Comparison of ENCODE assay signal across 16 mouse cellular contexts in genomic region chr5:136163807-136164474, GRCm38 (mm10). TPM values are rescaled to one million over a fixed set of nuclear protein-coding genes. Genes with fewer than 3 reads are reported as not detected.
DNase-seq lines count a peak whose midpoint lies in the region; ATAC-seq and TF ChIP-seq lines count a peak whose summit lies in the region.
"Had no signal": no experiment of that assay in that cellular context is flagged by ENCODE, and none has a peak within 500 bp of the region (broad histone marks: within the 10 kb centered on the region; RNA-seq: fewer than 3 reads in every experiment).

No protein-coding gene starts in this region.

- no peaks in the 10 kb centered on the region for H3K36me3 ChIP-seq in hindbrain, embryonic 11.5 days (ENCODE audit: control insufficient read depth, insufficient read depth, low read length)
- peaks cover 21% of the 10 kb centered on the region; the same call in 1 of the 2 replicates for H3K36me3 ChIP-seq in hindbrain, embryonic 10.5 days
- 0 out of 2 replicates have a peak, but pooled peaks cover 7% of the 10 kb centered on the region for H3K36me3 ChIP-seq in hindbrain, postnatal 0 days (ENCODE audit: insufficient read depth, low read length)
- H3K36me3 ChIP-seq: heart, embryonic 10.5 days had no signal

- no peaks in the 10 kb centered on the region for H3K27me3 ChIP-seq in hindbrain, embryonic 11.5 days (ENCODE audit: control insufficient read depth, insufficient read depth, low read length)
- no peaks in the 10 kb centered on the region for H3K27me3 ChIP-seq in hindbrain, embryonic 10.5 days (ENCODE audit: insufficient read depth, poor library complexity, severe bottlenecking)
- no peaks in the 10 kb centered on the region for H3K27me3 ChIP-seq in hindbrain, postnatal 0 days (ENCODE audit: insufficient read depth, low read length)

- H3K27ac ChIP-seq in hindbrain, embryonic 11.5 days (ENCODE audit: low read depth, low read length), result no peak overlapping the region
- no peak overlapping the region for H3K27ac ChIP-seq in hindbrain, embryonic 10.5 days
- no peak overlapping the region for H3K27ac ChIP-seq in hindbrain, postnatal 0 days
- H3K27ac ChIP-seq: heart, embryonic 10.5 days; liver, embryonic 14.5 days had no signal

- TF ChIP-seq POLR2A in brain, embryonic 14.5 days (IDR thresholded peaks at IDR 0.05; ENCODE audit: borderline replicate concordance, extremely low read depth, insufficient read depth, insufficient read length, poor library complexity, severe bottlenecking), result no peak

- 82% methylated on average over 11 of the region's 11 CpGs for WGBS in hindbrain, embryonic 11.5 days
- 81% methylated on average over 11 of the region's 11 CpGs for WGBS in hindbrain, embryonic 10.5 days
- WGBS in hindbrain, postnatal 0 days, result 50% methylated on average over 11 of the region's 11 CpGs

- 0 out of 2 replicates have a peak, but pooled peaks cover 2% of the 10 kb centered on the region for H3K4me1 ChIP-seq in hindbrain, embryonic 11.5 days (replicated peaks; ENCODE audit: control insufficient read depth, insufficient read depth, low read length)
- peaks cover 6% of the 10 kb centered on the region; the same call in 1 of the 2 replicates for H3K4me1 ChIP-seq in hindbrain, embryonic 10.5 days (replicated peaks)
- H3K4me1 ChIP-seq in hindbrain, postnatal 0 days (ENCODE audit: insufficient read depth, low read length), result no peaks in the 10 kb centered on the region
- H3K4me1 ChIP-seq: heart, embryonic 10.5 days had no signal

- peak; percentile 9 for DNase-seq in hindbrain, embryonic 11.5 days (ENCODE audit: low spot score)
- DNase-seq in hindbrain, embryonic 10.5 days (ENCODE audit: low spot score), result no peak
- peak; percentile 59 for DNase-seq in brain, embryonic 14.5 days (ENCODE audit: low read depth)
- peak; percentile 78 for DNase-seq in cerebellum, adult 9-11 months
- peak; percentile 71 for DNase-seq in hindbrain, postnatal 0 days (ENCODE audit: low spot score)
- DNase-seq in urinary bladder, postnatal 36 days (ENCODE audit: low spot score in 2 of 2), result no peak
- DNase-seq in lung, adult 18-20 months, result no peak
- DNase-seq in lung, postnatal 4 days, result no peak
- DNase-seq: adrenal gland, adult 2 months; heart, postnatal 36 days; kidney, adult 2 months; lung, postnatal 36 days; right cerebral cortex, postnatal 14 days had no signal

- H3K9me3 ChIP-seq in hindbrain, embryonic 11.5 days (ENCODE audit: control insufficient read depth, low read length), result no peaks in the 10 kb centered on the region
- H3K9me3 ChIP-seq in hindbrain, embryonic 10.5 days, result peaks cover 4% of the 10 kb centered on the region; the same call in 1 of the 2 replicates
- H3K9me3 ChIP-seq in hindbrain, postnatal 0 days (ENCODE audit: low read length), result no peaks in the 10 kb centered on the region

- no peak overlapping the region for H3K4me3 ChIP-seq in hindbrain, embryonic 11.5 days (ENCODE audit: low read depth, low read length)
- no peak overlapping the region for H3K4me3 ChIP-seq in hindbrain, embryonic 10.5 days
- H3K4me3 ChIP-seq in hindbrain, postnatal 0 days (ENCODE audit: low read length), result no peak overlapping the region
- H3K4me3 ChIP-seq: heart, embryonic 10.5 days; myocyte had no signal

- H3K4me2 ChIP-seq in hindbrain, embryonic 11.5 days (replicated peaks; ENCODE audit: low read depth, low read length), result no peak overlapping the region
- H3K4me2 ChIP-seq in hindbrain, postnatal 0 days (ENCODE audit: low read depth, low read length), result no peak overlapping the region

- no peak for TF ChIP-seq CTCF in brain, embryonic 14.5 days (IDR thresholded peaks at IDR 0.05; ENCODE audit: borderline replicate concordance, extremely low read depth, insufficient read depth, insufficient read length)
- no peak for TF ChIP-seq CTCF in hindbrain, postnatal 0 days (IDR thresholded peaks at IDR 0.05; ENCODE audit: low read depth)

- H3K9ac ChIP-seq in hindbrain, embryonic 11.5 days (ENCODE audit: low read depth, low read length), result no peak overlapping the region
- H3K9ac ChIP-seq in hindbrain, postnatal 0 days (replicated peaks; ENCODE audit: low read length), result no peak overlapping the region
- H3K9ac ChIP-seq: liver, embryonic 14.5 days had no signal

- no peak for ATAC-seq in hindbrain, embryonic 11.5 days (ENCODE audit: low FRiP score)
- ATAC-seq in hindbrain, postnatal 0 days, result peak; percentile 74

RNA-seq across cellular contexts. Expression of gene Orai2, which starts 6.6 kb away (rescaled TPM):
- 8.2 and 8.3 TPM in 2 replicates for polyA plus RNA-seq in hindbrain, embryonic 11.5 days (2014; fragmentation: Nextera tagmentation; extraction: Ambion mirVana)
- polyA plus RNA-seq in hindbrain, embryonic 10.5 days (2016; fragmentation: Nextera tagmentation; extraction: Ambion mirVana), result 8.5 and 10.9 TPM in 2 replicates
- polyA plus RNA-seq in brain, embryonic 14.5 days (2012; rRNA removed), result 52.2 and 58.5 TPM in 2 replicates
- total RNA-seq in hindbrain, postnatal 0 days (2014; rRNA removed), result 122 and 148 TPM in 2 replicates
- polyA plus RNA-seq in hindbrain, postnatal 0 days (2015; fragmentation: Nextera tagmentation; extraction: Ambion mirVana), result 50.6 and 56.8 TPM in 2 replicates

RNA-seq across cellular contexts. Expression of gene Alkbh4, which starts 28.0 kb away (rescaled TPM):
- 18.8 and 20.3 TPM in 2 replicates for polyA plus RNA-seq in hindbrain, embryonic 11.5 days (2014; fragmentation: Nextera tagmentation; extraction: Ambion mirVana)
- polyA plus RNA-seq in hindbrain, embryonic 10.5 days (2016; fragmentation: Nextera tagmentation; extraction: Ambion mirVana), result 25.1 and 25.7 TPM in 2 replicates
- 17.5 and 21.8 TPM in 2 replicates for polyA plus RNA-seq in brain, embryonic 14.5 days (2012; rRNA removed)
- total RNA-seq in hindbrain, postnatal 0 days (2014; rRNA removed), result 17.6 and 21.9 TPM in 2 replicates
- 15.2 and 15.4 TPM in 2 replicates for polyA plus RNA-seq in hindbrain, postnatal 0 days (2015; fragmentation: Nextera tagmentation; extraction: Ambion mirVana)

RNA-seq across cellular contexts. Expression of gene Lrwd1, which starts 28.1 kb away (rescaled TPM):
- polyA plus RNA-seq in hindbrain, embryonic 11.5 days (2014; fragmentation: Nextera tagmentation; extraction: Ambion mirVana), result 34.7 and 37.5 TPM in 2 replicates
- 54.3 and 59.7 TPM in 2 replicates for polyA plus RNA-seq in hindbrain, embryonic 10.5 days (2016; fragmentation: Nextera tagmentation; extraction: Ambion mirVana)
- polyA plus RNA-seq in brain, embryonic 14.5 days (2012; rRNA removed), result 45.7 and 69.0 TPM in 2 replicates
- 32.9 and 35.8 TPM in 2 replicates for total RNA-seq in hindbrain, postnatal 0 days (2014; rRNA removed)
- polyA plus RNA-seq in hindbrain, postnatal 0 days (2015; fragmentation: Nextera tagmentation; extraction: Ambion mirVana), result 16.8 and 17.7 TPM in 2 replicates

RNA-seq across cellular contexts. Expression of gene Prkrip1, which starts 34.8 kb away (rescaled TPM):
- polyA plus RNA-seq in hindbrain, embryonic 11.5 days (2014; fragmentation: Nextera tagmentation; extraction: Ambion mirVana), result 86.1 and 87.6 TPM in 2 replicates
- 67.6 and 77.6 TPM in 2 replicates for polyA plus RNA-seq in hindbrain, embryonic 10.5 days (2016; fragmentation: Nextera tagmentation; extraction: Ambion mirVana)
- 36.3 and 37.2 TPM in 2 replicates for polyA plus RNA-seq in brain, embryonic 14.5 days (2012; rRNA removed)
- 11.2 and 15.1 TPM in 2 replicates for total RNA-seq in hindbrain, postnatal 0 days (2014; rRNA removed)
- 58.7 and 59.0 TPM in 2 replicates for polyA plus RNA-seq in hindbrain, postnatal 0 days (2015; fragmentation: Nextera tagmentation; extraction: Ambion mirVana)

RNA-seq across cellular contexts. Expression of gene Polr2j, which starts 47.5 kb away (rescaled TPM):
- polyA plus RNA-seq in hindbrain, embryonic 11.5 days (2014; fragmentation: Nextera tagmentation; extraction: Ambion mirVana), result 238 and 247 TPM in 2 replicates
- 288 and 292 TPM in 2 replicates for polyA plus RNA-seq in hindbrain, embryonic 10.5 days (2016; fragmentation: Nextera tagmentation; extraction: Ambion mirVana)
- 144 and 199 TPM in 2 replicates for polyA plus RNA-seq in brain, embryonic 14.5 days (2012; rRNA removed)
- total RNA-seq in hindbrain, postnatal 0 days (2014; rRNA removed), result 94.2 and 159 TPM in 2 replicates
- 235 and 245 TPM in 2 replicates for polyA plus RNA-seq in hindbrain, postnatal 0 days (2015; fragmentation: Nextera tagmentation; extraction: Ambion mirVana)

Comparison
In these comparisons a context has a peak if more than half of its experiments do, and no peak if none do; other contexts are left out.
1. DNase-seq: peak in hindbrain, embryonic 11.5 days (single experiment), brain, embryonic 14.5 days (single experiment), cerebellum, adult 9-11 months (single experiment) and hindbrain, postnatal 0 days (single experiment); none in hindbrain, embryonic 10.5 days (single experiment), urinary bladder, postnatal 36 days (0 of 2), lung, adult 18-20 months (0 of 2) and lung, postnatal 4 days (0 of 2).